Mouse (Mus musculus) heart, adult 2 months (tissue): Measurements from ENCODE around the gene Nhlh1. TPM values are rescaled to one million over a fixed set of nuclear protein-coding genes. Genes with fewer than 3 reads are reported as not detected.
A peak's percentile ranks its signal among the peaks of the same experiment; 100 is the strongest.

ENCODE experiments used
- DNase-seq, 2 experiments: peaks; one replicate each; pipeline ENCODE4 v3.0.0; 2021
- H3K27ac ChIP-seq: fragments of 200-600 bp; 2 replicates; pipeline ENCODE4 v1.8.1; 2022
- H3K27me3 ChIP-seq: fragments of 200-500 bp; 2 replicates; pipeline ENCODE4 v1.6.1; 2012; ENCODE audit warnings: mild to moderate bottlenecking, low read length, inconsistent platforms, mixed read lengths; ENCODE audit not compliant: control insufficient read depth, insufficient read depth
- H3K36me3 ChIP-seq: fragments of 200-500 bp; 2 replicates; pipeline ENCODE4 v1.6.1; 2012; ENCODE audit warnings: low read length, inconsistent platforms; ENCODE audit not compliant: control insufficient read depth, insufficient read depth
- H3K4me1 ChIP-seq: fragments of 200-500 bp; 2 replicates; pipeline ENCODE4 v1.6.1; 2011; ENCODE audit warnings: low read length; ENCODE audit not compliant: control insufficient read depth, insufficient read depth
- H3K4me3 ChIP-seq: fragments of 200-600 bp; 2 replicates; pipeline ENCODE4 v1.8.1; 2022
- H3K79me2 ChIP-seq: fragments of 200-500 bp; replicated peaks from 2 replicates; pipeline ENCODE4 v1.6.1; 2012; ENCODE audit warnings: mild to moderate bottlenecking, inconsistent platforms, low read length, moderate library complexity, mixed read lengths; ENCODE audit not compliant: control insufficient read depth, insufficient read depth
- H3K9ac ChIP-seq: fragments of 200-500 bp; 2 replicates; pipeline ENCODE4 v1.6.1; 2012; ENCODE audit warnings: low read depth, mild to moderate bottlenecking, control low read depth, inconsistent platforms, low read length, mixed read lengths
- CTCF ChIP-seq: fragments of 200-600 bp; IDR thresholded peaks from 2 replicates; pipeline ENCODE4 v1.8.1; 2022; ENCODE audit warnings: antibody characterized with exemption, mild to moderate bottlenecking, moderate library complexity
- EP300 ChIP-seq: fragments of 200-500 bp; IDR thresholded peaks from 2 replicates; pipeline ENCODE4 v1.6.1; 2011; ENCODE audit warnings: low read depth, low read length, control low read depth; ENCODE audit not compliant: insufficient read depth
- POLR2A ChIP-seq: fragments of 200-500 bp; IDR thresholded peaks from 2 replicates; pipeline ENCODE4 v1.6.1; 2011; ENCODE audit warnings: mild to moderate bottlenecking, low read depth, low read length, control low read depth; ENCODE audit not compliant: insufficient read depth
- WGBS: fragments of 180-500 bp; shearing (Covaris S2); methylation state at CpG from one replicate; pipeline ENCODE4 v1.1.7; 2018; 5-methylcytosine and 5-hydroxymethylcytosine counted together
- intact Hi-C: fragments of 180-260 bp; cut with DNase I; formaldehyde crosslinking; loops from one replicate; pipeline ENCODE4 v1.15.1; 2025
- polyA plus RNA-seq: library from polyadenylated mRNA; depleted of rRNA; stranded (reverse); fragments of >200 nt; gene quantifications from 2 replicates; pipeline ENCODE4 v1.2.3, GENCODE M21; 2012
- total RNA-seq, 2 experiments: library from RNA; stranded (reverse); gene quantifications; 2 replicates each; pipeline ENCODE4 v1.2.3; 2021

Gene Nhlh1
- total and polyA plus RNA-seq, 3 experiments = not detected

DNA sequence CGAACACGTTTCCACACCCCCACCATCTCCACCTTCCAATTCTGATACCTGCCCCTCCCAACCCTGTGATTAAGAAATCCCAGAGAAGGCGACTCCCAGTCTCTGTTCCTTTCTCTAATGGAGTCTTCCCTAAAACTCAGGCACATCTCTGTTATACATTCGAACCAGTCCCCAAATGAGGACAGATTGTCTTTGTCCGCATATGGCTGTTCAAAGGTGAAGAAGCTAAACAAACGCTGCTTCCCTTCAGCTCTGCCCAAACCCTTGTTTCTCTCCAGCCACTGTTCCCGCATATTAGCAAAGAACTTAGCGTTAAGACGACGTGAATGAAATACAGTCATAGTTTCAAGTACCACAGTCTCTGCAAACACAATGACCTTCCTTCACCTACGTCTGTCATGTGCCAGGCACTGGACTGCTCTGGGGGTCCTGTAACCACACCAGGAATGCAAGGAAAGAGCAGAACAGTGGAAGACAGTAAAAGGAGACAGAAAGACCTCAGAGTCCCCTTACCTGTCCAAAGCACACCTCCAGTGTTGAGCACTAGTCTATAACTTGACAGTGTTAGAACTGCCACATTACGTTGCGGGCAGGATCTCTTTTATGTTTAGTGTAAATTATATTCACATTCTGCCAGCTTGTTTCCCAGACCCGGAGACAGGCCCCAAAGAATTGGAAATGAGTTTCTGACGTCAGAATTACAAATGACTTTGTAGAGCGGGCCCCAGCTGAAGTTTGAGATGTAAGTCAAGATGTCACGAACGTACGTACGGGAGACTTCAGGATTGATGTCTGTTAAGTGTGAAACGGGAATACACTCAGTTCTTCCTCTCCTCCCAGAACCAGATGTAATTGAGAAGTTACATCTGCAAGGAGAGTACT lies 28.7 kb downstream of the Nhlh1 start, which contains the start of gene Vangl2:
Gene Vangl2 (minus strand): TSS at position 51 of the 882 bp plus-strand sequence.
- Histone ChIP-seq H3K79me2 (no peaks in the 10 kb centered on the region), H3K9ac (peak within 1 kb of the TSS; percentile 88), H3K36me3 (no peaks in the 10 kb centered on the region), H3K27ac (peak within 1 kb of the TSS; percentile 72), H3K4me1 (peaks cover 3% of the 10 kb centered on the region; the same call in 1 of the 2 replicates), H3K4me3 (peak within 1 kb of the TSS; percentile 85), H3K27me3 (no peaks in the 10 kb centered on the region)
- 87% methylated on average over 21 of the region's 21 CpGs for WGBS
- TF ChIP-seq POLR2A = no peak
- TF ChIP-seq CTCF = no peak
- no peak for TF ChIP-seq EP300
- DNase-seq = no peak
- intact Hi-C loops = loop anchor here (10.0 kb wide), 1 partner anchor 456 kb away; the partner anchor contains the start of gene Igsf9

DNA sequence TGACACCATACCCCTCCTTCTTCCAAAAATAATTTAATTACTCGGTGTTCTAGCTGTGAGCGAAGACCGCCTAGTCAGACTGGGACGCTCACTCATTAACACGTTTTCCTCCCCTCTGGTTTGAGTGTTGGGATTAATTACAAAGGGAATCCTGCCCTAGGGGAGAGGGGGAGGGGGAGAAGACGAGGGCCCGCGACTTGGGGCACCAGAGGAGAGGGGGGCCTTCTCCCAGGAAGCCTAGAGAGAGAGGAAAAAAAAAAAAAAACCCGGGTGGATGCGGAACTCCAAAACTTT lies 29.6 kb downstream of the Nhlh1 start:
- Histone ChIP-seq H3K79me2 (no peaks in the 10 kb centered on the region), H3K27ac (no peak overlapping the region; the same call in 1 of the 2 replicates), H3K36me3 (no peaks in the 10 kb centered on the region), H3K4me1 (peaks cover 3% of the 10 kb centered on the region; the same call in 1 of the 2 replicates), H3K9ac (peak overlapping the region; percentile 88), H3K4me3 (peak overlapping the region; percentile 85; the same call in 1 of the 2 replicates), H3K27me3 (no peaks in the 10 kb centered on the region)
- no peak for DNase-seq
- TF ChIP-seq CTCF (no peak), POLR2A (no peak), EP300 (no peak)
- intact Hi-C loops = loop anchor here (10.0 kb wide), 1 partner anchor 457 kb away; the partner anchor contains the start of gene Igsf9
- WGBS = 52% methylated on average over 10 of the region's 10 CpGs

DNA sequence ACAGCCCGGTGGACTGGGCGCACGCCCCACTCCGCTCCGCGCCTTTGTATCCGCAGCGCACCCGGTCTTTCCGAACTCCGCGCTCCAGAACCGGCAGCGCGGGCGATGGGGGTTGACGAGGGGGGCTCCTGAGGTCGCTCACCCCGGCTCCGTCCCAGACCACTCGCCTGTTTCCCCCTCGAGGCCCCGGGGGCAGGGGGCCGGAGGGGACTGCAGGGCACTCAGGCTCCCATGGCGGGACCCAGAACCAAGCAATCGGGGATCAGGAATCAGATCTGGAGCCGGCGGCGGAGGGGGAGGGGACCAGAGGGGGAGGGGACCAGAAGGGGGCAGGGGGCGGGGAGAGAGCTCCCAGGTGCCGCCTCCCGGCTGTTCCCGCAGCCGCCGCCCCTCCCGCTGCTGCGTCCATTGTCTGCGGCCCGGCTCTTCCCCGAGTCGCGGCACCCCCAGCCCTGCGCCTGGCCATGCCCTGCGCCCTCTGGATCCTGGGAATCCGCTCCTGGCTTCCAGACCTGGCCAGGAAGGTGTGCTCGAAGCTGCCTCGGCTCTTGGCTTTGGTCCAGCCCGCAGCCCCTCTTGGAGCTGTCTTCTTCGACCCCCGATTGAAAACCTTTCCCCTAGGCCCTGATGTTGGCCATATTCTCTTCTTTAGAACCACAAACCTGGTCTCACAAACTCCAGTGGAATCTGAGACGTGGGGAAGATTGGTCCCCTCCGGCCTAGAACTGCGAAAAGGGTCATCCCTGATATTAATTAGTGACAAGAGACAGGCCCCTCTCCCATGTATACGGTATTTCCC lies 30.2 kb downstream of the Nhlh1 start:
- peak; percentile 89 to 93 for DNase-seq
- H3K36me3 ChIP-seq = no peaks in the 10 kb centered on the region
- intact Hi-C loops = loop anchor here (10.0 kb wide), 1 partner anchor 458 kb away; the partner anchor contains the start of gene Igsf9
- peak overlapping the region; percentile 85 for H3K4me3 ChIP-seq
- WGBS = 2% methylated on average over 52 of the region's 54 CpGs
- peak overlapping the region; percentile 72 for H3K27ac ChIP-seq
- TF ChIP-seq CTCF = peak; percentile 11; the same call in 1 of the 2 replicates
- TF ChIP-seq POLR2A = peak; percentile 50
- no peak for TF ChIP-seq EP300
- peak overlapping the region; percentile 93 for H3K9ac ChIP-seq
- H3K27me3 ChIP-seq = no peaks in the 10 kb centered on the region
- peaks cover 3% of the 10 kb centered on the region; the same call in 1 of the 2 replicates for H3K4me1 ChIP-seq
- no peaks in the 10 kb centered on the region for H3K79me2 ChIP-seq

- peak overlapping the region; percentile 72; the same call in 1 of the 2 replicates for H3K27ac ChIP-seq
- DNase-seq = peak in 1 of 2 experiments; percentile 38
- peak overlapping the region; percentile 85 for H3K4me3 ChIP-seq
- no peaks in the 10 kb centered on the region for H3K36me3 ChIP-seq
- no peaks in the 10 kb centered on the region for H3K27me3 ChIP-seq
- peak overlapping the region; percentile 93 for H3K9ac ChIP-seq
- intact Hi-C loops = loop anchor here (10.0 kb wide), 1 partner anchor 458 kb away; the partner anchor contains the start of gene Igsf9
- no peaks in the 10 kb centered on the region for H3K79me2 ChIP-seq
- no peak for TF ChIP-seq CTCF
- TF ChIP-seq POLR2A = no peak
- TF ChIP-seq EP300 = no peak
- H3K4me1 ChIP-seq = peaks cover 3% of the 10 kb centered on the region; the same call in 1 of the 2 replicates
- 9% methylated on average over 23 of the region's 23 CpGs for WGBS
Observed at GRCm38 (mm10) chr1:172026201-172026901, 31.0 kb downstream of the Nhlh1 start.

GRCm38 (mm10) chr1:172025201-172025904 lies 32.0 kb downstream of the Nhlh1 start:
- intact Hi-C loops = loop anchor here (10.0 kb wide), 1 partner anchor 459 kb away; the partner anchor contains the start of gene Igsf9
- WGBS = 82% methylated on average over 8 of the region's 8 CpGs
- no peak for TF ChIP-seq EP300
- TF ChIP-seq CTCF = no peak
- TF ChIP-seq POLR2A = no peak
- no peak overlapping the region for H3K9ac ChIP-seq
- H3K4me1 ChIP-seq = peaks cover 3% of the 10 kb centered on the region; the same call in 1 of the 2 replicates
- H3K36me3 ChIP-seq = no peaks in the 10 kb centered on the region
- H3K27me3 ChIP-seq = no peaks in the 10 kb centered on the region
- no peak overlapping the region for H3K4me3 ChIP-seq
- DNase-seq = no peak
- H3K27ac ChIP-seq = no peak overlapping the region
- no peaks in the 10 kb centered on the region for H3K79me2 ChIP-seq
